Mouse (Mus musculus): ENCODE data around the gene Hacd1.
A peak's percentile ranks its signal among the peaks of the same experiment; 100 is the strongest.
"Not testable (repeated sequence)": the region's sequence is repeated elsewhere in the genome, so short reads cannot be mapped to it uniquely, and the experiment has no call there.

The Hacd1 gene

DNA sequence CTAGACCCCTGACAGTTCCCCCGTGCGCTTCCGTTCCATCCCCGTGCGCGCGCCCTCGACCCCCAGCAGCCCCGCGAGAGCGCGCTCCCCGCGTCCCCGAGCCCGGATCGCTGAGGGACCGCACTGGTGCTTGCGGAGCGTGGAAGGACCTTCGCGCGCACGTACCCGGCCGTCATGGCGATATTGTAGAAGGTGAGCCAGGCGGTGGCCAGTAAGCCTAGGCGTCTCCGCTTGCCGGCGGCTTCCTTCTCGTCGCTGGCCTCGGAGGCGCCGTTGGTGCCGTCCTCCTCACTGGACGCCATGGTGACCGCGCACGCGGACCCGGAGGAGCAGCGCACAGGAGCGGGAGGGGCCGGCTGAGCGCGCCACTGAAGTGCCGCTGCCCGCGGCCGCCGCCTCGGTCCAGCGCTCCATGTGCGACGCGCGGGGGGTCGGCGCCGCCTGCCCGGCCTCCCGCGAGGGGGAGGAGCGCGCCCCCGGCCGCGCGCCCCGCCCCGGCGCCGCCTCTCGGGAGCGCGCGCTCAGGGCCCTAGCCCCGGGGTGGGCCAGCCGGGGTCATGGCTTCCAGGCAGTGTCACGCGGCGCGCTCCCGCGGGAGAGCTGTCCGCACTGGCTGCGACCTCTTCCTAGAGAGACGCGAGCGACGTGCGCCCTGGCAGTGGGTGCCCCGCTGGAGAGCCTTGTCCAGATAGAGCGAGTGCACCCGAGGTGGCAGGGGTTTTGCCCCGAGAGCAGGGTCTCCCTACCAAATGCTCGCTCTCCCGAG, at the start of gene Hacd1:
Hacd1 (minus strand) TSS at position 570 of the 766 bp plus-strand sequence.
- DNase-seq (ENCODE audit: extremely low read depth, low read depth, low spot score): no peak

DNA sequence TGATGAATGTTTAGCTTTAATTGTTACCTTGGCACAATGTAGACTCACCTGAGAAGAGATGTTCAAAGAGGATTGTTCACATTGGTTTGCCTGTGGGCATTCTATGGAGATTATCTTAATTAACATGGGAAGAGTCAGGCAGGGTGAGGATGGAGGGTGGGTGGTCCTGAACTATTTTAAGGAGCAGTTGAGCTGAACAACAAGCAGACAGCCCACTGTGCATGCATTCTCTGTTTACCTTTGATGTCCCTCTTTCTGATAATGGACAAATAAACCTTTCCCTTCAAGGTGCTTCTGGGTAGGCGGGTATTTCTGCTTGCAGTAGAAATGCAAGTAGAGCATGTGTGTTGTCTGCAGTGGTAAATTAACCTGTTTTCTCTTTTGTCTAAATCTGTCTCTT, 48.0 kb upstream of the Hacd1 start:
- no peak for DNase-seq (ENCODE audit: extremely low read depth, low read depth, low spot score)

DNA sequence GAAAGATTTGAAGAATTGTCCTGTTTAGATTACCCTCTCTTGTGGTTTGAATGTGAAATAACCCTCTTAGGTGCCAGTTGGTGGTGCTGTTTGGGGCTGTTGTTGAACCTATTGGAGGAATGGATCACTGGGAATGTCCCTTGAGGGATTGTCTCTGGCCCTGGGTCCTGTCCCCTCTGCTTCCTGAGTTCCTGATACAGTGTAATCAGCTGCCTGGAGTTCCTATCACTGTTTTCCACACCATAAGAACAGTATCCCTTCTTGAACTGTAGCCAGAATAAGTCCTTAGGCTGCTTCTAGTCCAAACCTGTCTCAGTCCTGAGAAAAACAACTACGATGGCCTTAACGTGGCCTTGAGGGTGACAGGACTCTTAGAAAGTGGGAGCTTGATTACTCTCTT, 46.7 kb upstream of the Hacd1 start:
- no peak for DNase-seq (ENCODE audit: extremely low read depth, low read depth, low spot score)

DNA sequence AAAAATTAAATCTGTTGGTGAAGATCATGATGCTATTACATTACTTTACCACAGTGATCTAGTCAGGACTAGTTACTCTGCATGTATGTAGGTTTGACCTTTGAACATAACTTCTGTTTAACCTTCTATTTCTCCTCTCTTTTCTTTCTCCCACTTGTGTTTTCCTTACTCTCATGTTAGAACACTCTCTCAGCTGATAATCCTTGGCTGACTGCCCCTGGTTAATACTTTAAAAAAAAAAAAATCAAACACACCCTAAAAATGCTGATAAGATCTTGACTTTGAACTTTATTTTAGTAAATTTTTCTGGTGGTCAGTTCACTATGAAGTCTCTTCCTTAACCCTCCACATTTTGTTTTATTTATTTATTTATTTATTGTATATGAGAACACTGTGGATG, 44.6 kb upstream of the Hacd1 start:
- DNase-seq (ENCODE audit: extremely low read depth, low read depth, low spot score): no peak

DNA sequence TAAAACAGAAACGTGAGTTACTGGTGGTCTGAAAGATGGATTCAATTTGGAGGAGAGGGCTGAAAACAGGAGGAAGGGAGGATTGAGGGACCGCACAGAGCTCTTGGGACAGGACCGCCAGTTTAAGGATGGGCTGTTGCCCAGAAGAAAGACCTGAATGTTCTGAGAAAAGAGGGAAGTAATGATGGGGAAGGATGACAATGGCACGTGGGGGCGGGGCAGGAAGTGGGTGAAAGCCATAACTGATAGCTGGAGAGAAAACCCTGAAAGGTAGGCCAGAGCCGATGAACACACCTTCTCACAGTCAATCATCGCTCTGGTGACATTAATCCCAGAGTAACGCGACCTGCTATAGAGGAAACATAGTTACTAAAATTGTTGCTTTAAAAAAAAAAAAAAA, 22.6 kb upstream of the Hacd1 start:
- not testable (repeated sequence) for DNase-seq (ENCODE audit: extremely low read depth, low read depth, low spot score)

DNA sequence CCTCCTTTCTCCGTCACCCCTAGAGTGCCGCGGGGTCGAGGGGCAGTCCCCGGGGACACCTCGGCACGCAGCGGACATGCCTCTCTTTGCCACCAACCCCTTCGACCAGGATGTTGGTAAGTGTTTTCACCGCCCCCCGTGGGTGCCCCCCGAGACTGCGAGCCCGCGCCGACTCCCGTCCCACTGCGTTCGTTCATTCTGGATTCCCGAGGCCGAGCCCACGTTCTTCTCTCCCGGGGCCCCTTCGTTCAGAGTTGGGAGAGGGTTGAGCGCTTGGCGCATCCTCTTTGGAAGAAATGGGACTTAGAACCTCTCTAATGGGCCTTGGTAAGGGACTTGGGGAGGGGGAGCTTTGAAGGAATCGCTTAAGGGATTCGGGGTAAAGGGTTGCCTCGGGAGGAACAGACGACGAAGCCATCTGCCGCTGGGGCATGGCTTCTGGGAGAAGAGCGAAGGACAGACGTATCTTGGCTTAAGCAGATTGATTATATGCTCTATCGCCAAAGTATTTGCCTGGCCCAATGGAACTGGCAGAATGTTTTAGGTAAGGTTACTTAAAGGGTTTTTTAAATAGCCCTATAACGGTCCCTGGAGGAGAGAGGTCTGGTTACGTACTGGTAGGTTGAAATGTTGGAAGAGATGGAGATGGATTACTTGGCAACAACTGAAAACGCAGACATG, 18.4 kb upstream of the Hacd1 start:
- no peak for DNase-seq (ENCODE audit: extremely low read depth, low read depth, low spot score)

DNA sequence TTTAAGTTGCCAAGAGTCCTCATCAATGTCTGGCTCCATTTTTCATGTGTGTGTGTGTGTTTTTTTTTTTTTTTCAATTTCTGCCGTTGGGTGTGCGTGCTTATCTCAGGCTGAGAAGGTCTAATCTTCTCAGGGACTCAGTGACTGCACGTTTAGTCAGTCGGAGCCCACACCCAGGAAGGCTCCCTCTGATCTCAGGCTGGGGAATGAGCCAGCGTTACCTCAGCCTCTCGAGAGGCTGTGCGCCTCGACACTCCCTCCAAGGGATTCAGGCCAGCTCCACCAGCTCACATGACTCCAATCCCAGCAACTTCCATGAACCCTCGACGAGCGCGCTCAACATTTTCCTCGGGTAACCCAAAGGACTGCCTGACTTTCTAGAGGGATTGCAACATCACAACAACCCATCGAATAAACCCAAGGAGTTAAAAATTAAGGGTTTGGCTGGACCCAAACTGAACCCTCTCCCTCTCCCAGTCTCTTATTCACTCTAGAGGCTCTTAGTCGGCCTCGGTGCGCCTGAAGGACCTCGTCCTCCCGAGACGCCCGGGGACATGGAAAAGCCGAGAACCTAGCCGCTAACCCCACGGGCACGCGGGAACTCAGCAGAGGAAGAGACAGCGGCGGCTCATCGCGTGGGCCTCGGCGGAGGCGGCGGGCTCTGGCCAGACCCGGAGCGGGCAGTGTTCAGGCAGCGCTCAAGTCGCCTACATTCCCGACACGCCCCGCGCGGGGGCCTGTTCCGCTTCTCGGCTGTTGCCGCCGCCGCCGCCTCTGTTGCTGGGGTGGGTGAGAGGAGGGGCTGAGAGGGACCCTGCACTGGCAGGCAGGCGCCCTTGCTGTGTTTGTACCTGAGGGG, 17.7 kb upstream of the Hacd1 start, which contains the start of gene Stam:
Stam (plus strand) TSS at position 737 of the 859 bp plus-strand sequence.
- peak; percentile 26 for DNase-seq (ENCODE audit: extremely low read depth, low read depth, low spot score)

DNA sequence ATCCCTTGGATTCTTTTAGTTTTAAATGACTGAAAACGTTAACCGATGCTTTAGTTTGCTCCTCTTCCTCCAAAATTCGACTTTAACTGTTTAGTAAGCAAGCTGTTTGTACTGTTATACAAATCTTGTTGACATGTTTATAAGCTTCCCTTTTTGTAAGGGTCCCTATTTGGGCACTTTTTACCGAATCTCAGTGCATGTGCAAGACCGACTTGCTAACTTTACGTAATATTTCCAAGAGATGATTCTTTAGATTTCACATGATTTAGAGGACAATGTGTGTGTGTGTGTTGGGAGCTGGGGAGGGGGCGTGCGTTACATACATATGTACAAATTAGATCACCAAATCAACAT, 17.1 kb upstream of the Hacd1 start:
- no peak for DNase-seq (ENCODE audit: extremely low read depth, low read depth, low spot score)

DNA sequence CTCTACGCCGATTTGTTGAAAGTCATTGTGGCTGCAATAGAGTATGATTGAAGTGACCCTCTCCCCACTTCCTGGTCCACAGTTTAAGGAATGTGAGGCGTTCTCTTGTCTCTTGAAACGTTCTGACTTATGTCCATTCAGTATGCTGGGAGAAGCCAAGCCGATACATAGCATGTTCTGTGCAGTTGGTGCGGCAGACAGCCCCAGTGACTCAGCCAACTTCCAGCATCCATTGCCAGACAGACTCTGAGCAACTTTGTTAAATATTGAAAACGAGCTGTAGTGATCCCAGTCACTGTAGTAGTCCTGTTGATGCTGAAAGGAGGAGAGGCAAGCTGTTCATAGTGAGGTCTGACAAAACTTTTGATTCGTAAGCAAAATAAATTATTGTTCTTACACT, 14.5 kb upstream of the Hacd1 start:
- no peak for DNase-seq (ENCODE audit: extremely low read depth, low read depth, low spot score)

DNA sequence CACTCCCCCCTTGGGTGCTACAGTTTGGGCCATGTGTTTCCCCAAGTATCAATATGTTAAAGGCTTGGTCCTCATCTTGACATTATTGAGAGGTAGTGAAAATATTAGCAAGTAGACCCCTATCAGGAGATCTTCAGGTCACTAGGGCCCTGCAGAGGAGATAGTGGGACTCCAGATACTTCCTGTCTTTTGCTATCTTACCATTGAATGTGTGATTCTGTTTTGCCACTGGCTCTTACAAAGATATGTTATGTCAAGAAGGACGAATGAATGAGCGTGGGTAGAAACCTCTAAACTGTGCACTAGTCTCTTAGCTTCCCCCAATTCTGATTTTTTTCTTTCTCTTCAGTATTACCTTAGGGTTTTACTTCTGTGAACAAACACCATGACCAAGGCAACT, 13.1 kb upstream of the Hacd1 start:
- no peak for DNase-seq (ENCODE audit: extremely low read depth, low read depth, low spot score)

DNA sequence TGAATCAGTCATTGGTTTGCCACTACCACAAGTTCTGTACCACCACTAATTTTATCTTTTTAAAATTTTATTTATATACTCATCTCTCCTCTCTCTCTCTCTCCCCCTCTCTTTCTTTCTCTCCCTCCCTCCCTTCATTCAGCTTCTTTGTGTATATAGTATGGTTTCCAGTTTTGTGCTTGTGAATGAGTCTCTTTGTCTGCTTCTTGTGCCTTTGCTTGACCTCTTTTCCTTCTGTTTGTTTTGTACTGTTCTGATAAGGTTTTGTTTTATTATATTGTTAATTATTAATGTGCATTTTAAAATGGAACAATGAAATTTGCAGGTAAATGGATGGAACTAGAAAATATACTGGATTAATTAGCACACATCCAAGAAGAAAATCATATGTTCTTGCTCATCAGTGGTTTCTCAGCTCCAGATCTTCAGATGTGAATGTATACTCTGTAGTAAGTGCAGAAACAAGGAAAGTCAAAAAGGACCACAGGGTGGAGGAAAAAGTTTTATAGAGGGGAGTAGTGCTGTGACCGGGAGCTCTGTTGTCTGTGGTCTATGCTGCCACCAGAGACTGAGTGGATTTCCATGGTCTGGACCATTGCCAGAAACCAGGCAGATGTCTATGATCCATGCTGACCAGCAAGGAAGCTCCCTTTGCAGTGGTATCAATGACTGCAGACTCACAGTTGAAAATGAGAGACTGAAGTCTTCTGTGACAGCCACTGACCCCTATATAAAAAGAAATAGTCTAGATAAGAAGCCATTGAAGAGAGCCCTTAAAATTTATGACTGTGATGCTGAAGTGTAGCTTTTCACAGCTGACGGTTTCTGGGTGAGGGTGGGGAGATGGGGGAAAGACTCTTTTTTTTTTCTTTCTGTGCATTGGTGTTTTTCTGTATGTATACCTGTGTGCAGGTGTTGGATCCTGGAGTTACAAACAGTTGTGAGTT, 10.0 kb upstream of the Hacd1 start:
- no peak for DNase-seq (ENCODE audit: extremely low read depth, low read depth, low spot score)

DNA sequence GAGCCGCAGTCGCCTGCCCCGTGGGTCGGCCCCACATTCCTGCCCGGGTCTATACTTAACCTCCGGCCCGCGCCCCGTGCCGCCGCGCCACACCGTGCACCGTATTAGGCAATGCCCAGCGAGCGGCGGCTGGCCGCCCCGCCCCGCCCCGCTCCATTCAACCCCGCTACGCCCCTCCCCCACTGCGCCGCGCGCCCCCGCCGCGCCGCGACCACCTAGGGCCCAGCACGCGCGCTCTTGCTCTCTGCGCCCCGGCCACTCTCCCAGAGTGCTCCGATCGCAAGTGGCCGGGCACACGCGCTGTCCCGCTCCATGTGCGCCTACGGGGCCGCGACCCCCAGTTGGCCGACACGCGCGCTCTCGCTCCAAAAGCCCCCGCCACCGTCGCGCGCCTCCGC, 768 bp downstream of the Hacd1 start:
- no peak for DNase-seq (ENCODE audit: extremely low read depth, low read depth, low spot score)

DNA sequence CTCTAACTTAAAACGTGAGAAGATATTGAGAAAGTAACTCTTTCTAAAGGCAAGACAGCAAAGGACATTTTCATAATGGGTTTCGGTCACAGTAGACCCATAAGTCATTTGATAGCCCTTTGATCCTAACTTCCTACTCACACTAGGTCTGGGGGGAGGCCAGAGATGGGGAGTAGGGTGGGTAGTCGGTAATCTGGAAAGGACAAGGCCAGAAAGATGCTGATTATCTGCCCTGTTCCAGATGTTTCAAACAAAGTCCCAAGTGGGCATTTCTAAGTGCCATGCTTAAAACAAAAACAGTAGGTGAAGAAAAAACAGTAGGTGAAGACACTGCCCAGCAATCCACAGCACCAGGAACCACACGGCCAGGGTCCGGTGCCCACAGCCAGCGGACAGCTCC, 1.2 kb downstream of the Hacd1 start:
- DNase-seq (ENCODE audit: extremely low read depth, low read depth, low spot score): no peak

DNA sequence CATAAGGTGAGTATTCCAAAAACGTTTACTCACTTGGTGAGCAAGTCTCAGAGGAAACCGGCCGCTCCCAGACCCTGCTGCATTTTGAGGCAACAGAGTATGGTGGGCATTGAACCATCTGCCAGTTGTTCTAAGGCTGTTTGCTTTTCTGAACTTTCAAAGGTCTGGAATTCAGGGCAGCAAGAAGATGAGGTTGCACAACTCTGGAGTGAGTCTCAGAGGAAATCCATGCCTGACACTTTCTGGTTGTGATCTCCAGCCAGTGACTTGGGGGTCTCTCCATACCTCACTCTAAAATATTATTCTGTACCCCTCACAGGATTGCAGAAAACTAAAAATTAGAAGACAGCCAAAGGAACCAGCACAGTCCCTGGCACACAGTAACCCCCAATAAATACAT, 1.8 kb downstream of the Hacd1 start:
- no peak for DNase-seq (ENCODE audit: extremely low read depth, low read depth, low spot score)

DNA sequence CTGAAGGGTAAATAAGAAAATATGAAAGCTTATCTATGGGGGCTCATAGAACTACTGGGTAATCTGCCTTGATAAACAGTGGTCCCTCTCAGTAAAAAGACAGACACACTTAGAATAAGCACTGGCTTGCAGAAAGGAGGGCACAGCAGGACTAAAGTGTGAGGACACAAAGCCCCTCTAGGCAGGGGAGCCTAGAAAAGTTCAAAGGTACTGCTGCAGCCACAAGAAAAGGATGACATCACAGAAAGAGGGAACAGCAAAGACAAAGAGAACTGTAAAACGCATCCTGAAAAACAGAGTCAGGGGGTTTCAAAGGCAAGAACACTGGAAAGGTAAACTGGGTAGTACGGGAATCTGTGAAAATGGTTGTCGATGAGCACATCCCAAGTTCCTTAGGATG, 2.3 kb downstream of the Hacd1 start:
- no peak for DNase-seq (ENCODE audit: extremely low read depth, low read depth, low spot score)

DNA sequence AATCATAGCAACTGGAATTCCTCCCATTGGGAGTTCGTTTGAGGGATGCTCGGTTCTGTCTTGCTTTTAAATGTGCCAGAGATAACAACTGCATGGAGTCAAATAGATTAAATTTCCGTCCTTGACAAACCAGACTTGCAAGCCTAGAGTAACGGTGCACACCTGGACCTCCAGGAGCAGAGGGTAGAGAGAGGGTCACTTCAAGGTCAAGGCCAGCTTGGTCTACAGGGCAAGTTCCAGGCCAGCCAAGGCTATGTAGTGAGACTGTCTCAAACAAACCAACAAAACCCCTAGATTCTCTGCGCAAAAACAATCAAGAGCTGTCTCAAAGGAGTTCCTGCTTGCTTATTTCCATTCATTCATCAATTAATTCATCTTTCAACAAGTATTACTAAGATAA, 7.1 kb downstream of the Hacd1 start:
- DNase-seq (ENCODE audit: extremely low read depth, low read depth, low spot score): no peak

DNA sequence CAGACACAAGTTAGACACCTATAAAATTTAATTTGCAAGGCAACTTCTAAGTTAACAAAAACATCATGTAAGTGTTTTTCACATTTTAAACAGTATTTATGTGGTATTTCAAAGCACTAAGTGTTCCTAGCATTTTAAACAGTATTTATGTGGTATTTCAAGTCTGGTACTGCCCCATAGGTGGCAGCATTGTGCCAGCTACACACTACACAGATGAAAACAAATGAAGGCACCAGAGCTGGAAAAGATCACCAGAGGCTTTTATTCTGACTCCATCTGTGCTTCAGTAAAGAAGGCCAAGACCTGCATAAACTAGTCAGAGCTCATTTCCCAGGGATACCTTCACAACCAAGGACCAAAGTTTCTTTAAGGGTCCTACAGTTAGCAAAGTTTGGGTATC, 7.6 kb downstream of the Hacd1 start:
- DNase-seq (ENCODE audit: extremely low read depth, low read depth, low spot score): no peak

DNA sequence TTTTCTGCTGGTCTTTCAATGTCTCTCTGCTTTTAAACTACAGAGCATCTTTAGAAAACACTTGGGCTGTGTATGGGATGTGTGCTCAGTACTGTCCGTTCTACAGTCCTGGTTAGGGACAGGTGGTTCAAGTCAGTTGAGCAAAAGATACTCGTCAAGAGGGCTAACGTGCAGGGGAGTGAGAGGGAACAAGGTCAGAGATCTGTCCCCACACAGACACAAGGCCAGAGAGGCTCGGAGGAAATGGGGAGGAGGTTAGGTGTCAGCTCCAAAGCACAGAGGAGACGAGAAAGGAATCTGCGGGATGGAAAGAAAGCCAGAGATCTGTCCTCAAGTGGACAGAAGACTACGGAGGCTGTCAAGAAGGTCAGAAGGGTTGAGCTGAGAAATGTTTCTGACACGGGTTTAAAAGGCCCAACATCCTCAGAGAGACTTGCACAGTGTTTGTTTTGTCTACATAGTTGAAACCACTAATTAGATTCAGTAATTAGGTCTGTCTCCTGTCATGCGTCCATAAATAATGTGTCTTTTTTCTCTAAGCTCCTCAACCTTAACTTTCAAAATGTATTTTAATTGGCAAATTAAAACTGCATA, 12.3 kb downstream of the Hacd1 start:
- no peak for DNase-seq (ENCODE audit: extremely low read depth, low read depth, low spot score)

DNA sequence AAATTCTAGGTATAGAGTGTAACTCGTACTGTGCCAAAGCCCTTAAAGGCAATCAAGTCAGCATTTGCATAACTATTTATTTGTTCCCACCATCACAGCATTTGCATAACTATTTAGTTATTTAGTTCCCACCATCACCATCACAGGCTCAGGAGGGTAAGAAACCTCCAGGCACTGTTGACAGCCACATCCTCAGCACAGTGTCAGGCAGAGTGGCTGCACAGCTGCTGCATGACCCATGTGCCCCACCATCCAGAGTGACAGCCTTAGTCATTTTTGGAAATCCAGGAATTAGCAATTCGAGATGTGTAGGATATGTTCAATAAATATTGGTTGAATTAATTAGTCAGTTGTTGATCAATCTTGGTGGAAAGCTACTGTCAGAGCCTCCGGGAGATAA, 12.9 kb downstream of the Hacd1 start:
- no peak for DNase-seq (ENCODE audit: extremely low read depth, low read depth, low spot score)

DNA sequence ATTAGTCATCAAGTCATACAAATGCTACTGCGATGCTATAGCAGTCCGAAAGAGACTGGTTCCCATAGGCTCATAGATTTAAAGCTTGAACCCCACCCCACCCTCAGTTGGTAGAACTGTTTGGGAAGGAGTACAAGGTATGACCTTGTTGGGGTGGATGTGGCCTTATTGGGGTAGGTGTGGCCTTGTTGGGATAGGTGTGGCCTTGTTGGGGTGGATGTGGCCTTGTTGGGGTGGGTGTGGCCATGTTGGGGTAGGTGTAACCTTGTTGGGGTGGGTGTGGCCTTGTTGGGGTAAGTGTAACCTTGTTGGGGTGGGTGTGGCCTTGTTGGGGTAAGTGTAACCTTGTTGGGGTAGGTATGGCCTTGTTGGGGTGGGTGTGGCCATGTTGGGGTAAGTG, 14.7 kb downstream of the Hacd1 start:
- no peak for DNase-seq (ENCODE audit: extremely low read depth, low read depth, low spot score)
